Mouse (Mus musculus) lung, postnatal 0 days (tissue): Measurements from ENCODE around the gene Hvcn1. TPM values are rescaled to one million over a fixed set of nuclear protein-coding genes. Genes with fewer than 3 reads are reported as not detected.

ENCODE experiments used
- ATAC-seq: fragments of 200-750 bp; cut with Nextera tagmentation; 2 replicates; pipeline ENCODE4 v1.8.0; 2017; ENCODE audit warnings: moderate library complexity
- DNase-seq: peaks from one replicate; pipeline ENCODE4 v3.0.0-alpha.2; 2016; ENCODE audit warnings: low spot score
- H3K27ac ChIP-seq: fragments of 300-500 bp; sonication (generic); 2 replicates; pipeline ENCODE4 v1.5.1; 2014; ENCODE audit warnings: antibody characterized with exemption, mild to moderate bottlenecking, low read length, mixed read lengths
- H3K27me3 ChIP-seq: fragments of 300-500 bp; sonication (generic); replicated peaks from 2 replicates; pipeline ENCODE4 v1.6.1; 2014; ENCODE audit warnings: low read length, mixed read lengths; ENCODE audit not compliant: insufficient read depth
- H3K36me3 ChIP-seq: fragments of 300-500 bp; sonication (generic); 2 replicates; pipeline ENCODE4 v1.6.1; 2014; ENCODE audit warnings: low read length, mixed read lengths; ENCODE audit not compliant: insufficient read depth
- H3K4me1 ChIP-seq: fragments of 300-500 bp; sonication (generic); 2 replicates; pipeline ENCODE4 v1.6.1; 2014; ENCODE audit warnings: antibody characterized with exemption, low read depth, low read length, mixed read lengths; ENCODE audit not compliant: insufficient read depth
- H3K4me2 ChIP-seq: fragments of 300-500 bp; sonication (generic); replicated peaks from 2 replicates; pipeline ENCODE4 v1.6.1; 2014; ENCODE audit warnings: low read depth, mild to moderate bottlenecking, low read length, moderate library complexity, mixed read lengths
- H3K4me3 ChIP-seq: fragments of 300-500 bp; sonication (generic); 2 replicates; pipeline ENCODE4 v1.5.1; 2014; ENCODE audit warnings: low read depth, low read length
- H3K9ac ChIP-seq: fragments of 300-500 bp; sonication (generic); replicated peaks from 2 replicates; pipeline ENCODE4 v1.6.1; 2014; ENCODE audit warnings: low read depth, mild to moderate bottlenecking
- H3K9me3 ChIP-seq: fragments of 300-500 bp; sonication (generic); 2 replicates; pipeline ENCODE4 v1.6.1; 2016; ENCODE audit warnings: low read length, mixed read lengths
- CTCF ChIP-seq: IDR thresholded peaks from 2 replicates; pipeline ENCODE4 v1.5.1; 2016; ENCODE audit warnings: antibody characterized with exemption, mild to moderate bottlenecking
- EP300 ChIP-seq: IDR thresholded peaks from 2 replicates; pipeline ENCODE4 v1.6.1; 2016; ENCODE audit warnings: antibody characterized with exemption, mild to moderate bottlenecking, control low read depth
- WGBS: fragments of 180-500 bp; shearing (Covaris S2); extraction: QIAGEN DNeasy Blood & Tissue Kit; methylation state at CpG from one replicate; pipeline ENCODE4 v1.1.7; 2014; 5-methylcytosine and 5-hydroxymethylcytosine counted together
- polyA plus RNA-seq: library from polyadenylated mRNA; unstranded; fragments of >200 nt; fragmentation: Nextera tagmentation; extraction: Ambion mirVana; gene quantifications from 2 replicates; pipeline ENCODE4 v1.2.1, GENCODE M21; 2015

The Hvcn1 gene
- polyA plus RNA-seq, 1 experiment from 2014 or later, result 3.7 TPM

DNA sequence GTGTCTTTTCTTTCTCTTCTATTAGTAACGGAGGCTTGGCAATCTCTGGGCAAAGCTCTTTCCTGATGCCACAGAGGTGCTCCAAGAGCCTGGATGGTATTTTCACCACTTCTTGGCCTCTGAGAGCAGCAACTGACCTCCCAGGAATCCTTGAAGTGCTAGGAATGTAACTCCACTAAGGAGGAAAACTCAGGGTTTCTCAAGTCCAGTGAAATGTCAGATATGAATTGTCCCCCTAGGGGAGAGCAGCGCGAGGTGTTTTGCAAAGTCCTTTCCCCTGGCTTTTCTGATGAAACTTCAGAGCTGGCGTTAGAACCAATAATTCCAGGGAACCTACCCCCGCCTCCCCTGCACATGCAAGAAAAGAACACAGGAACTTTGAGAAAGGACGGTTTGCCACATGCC is 73.8 kb downstream of the Hvcn1 start:
- TF ChIP-seq CTCF, result peak; percentile 54
- TF ChIP-seq EP300, result peak; percentile 85
- H3K27me3 ChIP-seq, result no peaks in the 10 kb centered on the region
- no peak overlapping the region for H3K9ac ChIP-seq
- DNase-seq (peak; percentile 90), ATAC-seq (peak; percentile 61)
- peak overlapping the region; percentile 9; the same call in 1 of the 2 replicates for H3K4me3 ChIP-seq
- no peaks in the 10 kb centered on the region for H3K9me3 ChIP-seq
- 19% methylated on average over 6 of the region's 6 CpGs for WGBS
- H3K4me2 ChIP-seq, result peak overlapping the region; percentile 46
- peaks cover 16% of the 10 kb centered on the region; the same call in 1 of the 2 replicates for H3K4me1 ChIP-seq
- no peaks in the 10 kb centered on the region for H3K36me3 ChIP-seq
- H3K27ac ChIP-seq, result peak overlapping the region; percentile 81

- Histone ChIP-seq H3K4me2 (peak overlapping the region; percentile 46), H3K9ac (no peak overlapping the region), H3K36me3 (no peaks in the 10 kb centered on the region), H3K9me3 (no peaks in the 10 kb centered on the region), H3K27ac (peak overlapping the region; percentile 81), H3K4me3 (peak overlapping the region; percentile 9; the same call in 1 of the 2 replicates), H3K4me1 (peaks cover 21% of the 10 kb centered on the region; the same call in 1 of the 2 replicates), H3K27me3 (no peaks in the 10 kb centered on the region)
- no peak for DNase-seq
- WGBS, result 10% methylated on average over 19 of the region's 19 CpGs
- TF ChIP-seq EP300 (peak; percentile 14), CTCF (no peak)
- no peak for ATAC-seq
These were observed 74.3 kb downstream of the Hvcn1 start for GRCm38 (mm10) chr5:122280827-122281462.

GRCm38 (mm10) chr5:122283828-122284182 is 77.2 kb downstream of the Hvcn1 start:
- Histone ChIP-seq H3K27me3 (no peaks in the 10 kb centered on the region), H3K4me3 (peak overlapping the region; percentile 97; the same call in 1 of the 2 replicates), H3K4me1 (peaks cover 25% of the 10 kb centered on the region; the same call in 1 of the 2 replicates), H3K27ac (no peak overlapping the region), H3K9ac (no peak overlapping the region), H3K4me2 (peak overlapping the region; percentile 95), H3K9me3 (no peaks in the 10 kb centered on the region), H3K36me3 (no peaks in the 10 kb centered on the region)
- 19% methylated on average over 2 of the region's 2 CpGs for WGBS
- no peak for TF ChIP-seq CTCF
- no peak for ATAC-seq
- no peak for DNase-seq

- ATAC-seq, result peak; percentile 88
- peak within 1 kb of the TSS; percentile 89 for H3K9ac ChIP-seq
- DNase-seq, result peak; percentile 96
- peak within 1 kb of the TSS; percentile 82 for H3K27ac ChIP-seq
- TF ChIP-seq EP300 (no peak), CTCF (no peak)
- H3K4me3 ChIP-seq, result peak within 1 kb of the TSS; percentile 97
- H3K36me3 ChIP-seq, result no peaks in the 10 kb centered on the region
- no peaks in the 10 kb centered on the region for H3K27me3 ChIP-seq
- no peaks in the 10 kb centered on the region for H3K9me3 ChIP-seq
- WGBS, result under 1% methylated on average over 76 of the region's 114 CpGs
- peaks cover 25% of the 10 kb centered on the region; the same call in 1 of the 2 replicates for H3K4me1 ChIP-seq
- H3K4me2 ChIP-seq, result peak within 1 kb of the TSS; percentile 95
These were observed 77.8 kb downstream of the Hvcn1 start, which contains the start of gene Pptc7 for GRCm38 (mm10) chr5:122284183-122285028. Gene Pptc7, plus strand, starts transcription at chr5:122284365.

GRCm38 (mm10) chr5:122285029-122285766 is 78.6 kb downstream of the Hvcn1 start:
- Histone ChIP-seq H3K4me3 (peak overlapping the region; percentile 97), H3K9ac (peak overlapping the region; percentile 89), H3K4me2 (peak overlapping the region; percentile 95), H3K9me3 (no peaks in the 10 kb centered on the region), H3K27ac (peak overlapping the region; percentile 82), H3K36me3 (no peaks in the 10 kb centered on the region), H3K27me3 (no peaks in the 10 kb centered on the region), H3K4me1 (peaks cover 22% of the 10 kb centered on the region; the same call in 1 of the 2 replicates)
- DNase-seq, result peak; percentile 55
- no peak for TF ChIP-seq EP300
- TF ChIP-seq CTCF, result peak; percentile 41
- WGBS, result 2% methylated on average over 33 of the region's 34 CpGs
- ATAC-seq, result no peak
